Mouse (Mus musculus) lung, embryonic 14.5 days (tissue): ENCODE results near the gene Cdv3. TPM values are rescaled to one million over a fixed set of nuclear protein-coding genes. Genes with fewer than 3 reads are reported as not detected.
"Not testable (repeated sequence)": the region's sequence is repeated elsewhere in the genome, so short reads cannot be mapped to it uniquely, and the experiment has no call there.

ENCODE experiments used
- ATAC-seq: fragments of 200-750 bp; cut with Nextera tagmentation; 2 replicates; pipeline ENCODE4 v1.8.0; 2017; ENCODE audit warnings: mild to moderate bottlenecking, moderate TSS enrichment, moderate library complexity; ENCODE audit not compliant: insufficient read depth
- DNase-seq: peaks from one replicate; pipeline ENCODE4 v3.0.0-alpha.2; 2015
- H3K27ac ChIP-seq: fragments of 300-500 bp; sonication (generic); 2 replicates; pipeline ENCODE4 v1.5.1; 2014; ENCODE audit warnings: low read depth, mild to moderate bottlenecking, moderate library complexity
- H3K27me3 ChIP-seq: fragments of 300-500 bp; sonication (generic); 2 replicates; pipeline ENCODE4 v1.6.1; 2014; ENCODE audit warnings: low read length, control low read depth; ENCODE audit not compliant: insufficient read depth
- H3K36me3 ChIP-seq: fragments of 300-500 bp; sonication (generic); 2 replicates; pipeline ENCODE4 v1.6.1; 2014; ENCODE audit warnings: control low read depth; ENCODE audit not compliant: insufficient read depth
- H3K4me1 ChIP-seq: fragments of 300-500 bp; sonication (generic); 2 replicates; pipeline ENCODE4 v1.6.1; 2014; ENCODE audit warnings: antibody characterized with exemption, control low read depth; ENCODE audit not compliant: insufficient read depth
- H3K4me2 ChIP-seq: fragments of 300-500 bp; sonication (generic); 2 replicates; pipeline ENCODE4 v1.6.1; 2014; ENCODE audit warnings: mild to moderate bottlenecking
- H3K4me3 ChIP-seq: fragments of 300-500 bp; sonication (generic); 2 replicates; pipeline ENCODE4 v1.5.1; 2014; ENCODE audit warnings: low read depth, low read length
- H3K9ac ChIP-seq: fragments of 300-500 bp; sonication (generic); 2 replicates; pipeline ENCODE4 v1.6.1; 2014
- H3K9me3 ChIP-seq: fragments of 300-500 bp; sonication (generic); 2 replicates; pipeline ENCODE4 v1.6.1; 2016; ENCODE audit warnings: low read depth, low read length, control low read depth
- CTCF ChIP-seq: IDR thresholded peaks from 2 replicates; pipeline ENCODE4 v1.5.1; 2016; ENCODE audit warnings: antibody characterized with exemption, low read depth
- WGBS: fragments of 180-500 bp; shearing (Covaris S2); extraction: QIAGEN DNeasy Blood & Tissue Kit; methylation state at CpG from one replicate; pipeline ENCODE4 v1.1.7; 2014; 5-methylcytosine and 5-hydroxymethylcytosine counted together
- polyA plus RNA-seq: library from polyadenylated mRNA; unstranded; fragments of >200 nt; fragmentation: Nextera tagmentation; extraction: Ambion mirVana; gene quantifications from 2 replicates; pipeline ENCODE4 v1.2.1, GENCODE M21; 2014

The Cdv3 gene
- polyA plus RNA-seq, 1 experiment from 2014 or later, result 93.4 TPM

GRCm38 (mm10) chr9:103357893-103358292 lies 7.7 kb downstream of the Cdv3 start:
- ATAC-seq (no peak), DNase-seq (no peak)
- no peaks in the 10 kb centered on the region for H3K27me3 ChIP-seq
- H3K4me2 ChIP-seq, result no peak overlapping the region
- TF ChIP-seq CTCF, result peak; percentile 46
- no peak overlapping the region for H3K4me3 ChIP-seq
- H3K9me3 ChIP-seq, result no peaks in the 10 kb centered on the region
- H3K36me3 ChIP-seq, result peaks cover 60% of the 10 kb centered on the region
- no peak overlapping the region for H3K9ac ChIP-seq
- H3K27ac ChIP-seq, result no peak overlapping the region
- no peaks in the 10 kb centered on the region for H3K4me1 ChIP-seq

GRCm38 (mm10) chr9:103353500-103354260 lies 12.0 kb downstream of the Cdv3 start:
- H3K36me3 ChIP-seq, result peaks cover 69% of the 10 kb centered on the region
- not testable (repeated sequence) for H3K9me3 ChIP-seq, ATAC-seq, H3K4me1 ChIP-seq, H3K27ac ChIP-seq, H3K4me2 ChIP-seq, DNase-seq, H3K27me3 ChIP-seq, H3K9ac ChIP-seq, H3K4me3 ChIP-seq
- 73% methylated on average over 6 of the region's 7 CpGs for WGBS

GRCm38 (mm10) chr9:103348791-103349190 lies 16.8 kb downstream of the Cdv3 start:
- ATAC-seq, result no peak
- Histone ChIP-seq H3K9ac (no peak overlapping the region), H3K36me3 (peaks cover 87% of the 10 kb centered on the region), H3K4me2 (no peak overlapping the region), H3K4me3 (no peak overlapping the region), H3K27ac (no peak overlapping the region), H3K27me3 (no peaks in the 10 kb centered on the region), H3K9me3 (no peaks in the 10 kb centered on the region), H3K4me1 (no peaks in the 10 kb centered on the region)
- no peak for DNase-seq
- TF ChIP-seq CTCF, result no peak

- no peak for DNase-seq
- no peak for ATAC-seq
- no peak for TF ChIP-seq CTCF
- Histone ChIP-seq H3K9ac (no peak overlapping the region), H3K36me3 (peaks cover 94% of the 10 kb centered on the region), H3K9me3 (no peaks in the 10 kb centered on the region), H3K4me3 (no peak overlapping the region), H3K27ac (no peak overlapping the region), H3K27me3 (no peaks in the 10 kb centered on the region), H3K4me2 (no peak overlapping the region), H3K4me1 (no peaks in the 10 kb centered on the region)
- WGBS, result 62% methylated on average over 1 of the region's 1 CpGs
These were observed 17.6 kb downstream of the Cdv3 start for GRCm38 (mm10) chr9:103347996-103348490.

GRCm38 (mm10) chr9:103347045-103347444 lies 18.6 kb downstream of the Cdv3 start:
- H3K9ac ChIP-seq, result no peak overlapping the region
- H3K36me3 ChIP-seq, result peaks cover 96% of the 10 kb centered on the region
- no peak overlapping the region for H3K4me3 ChIP-seq
- no peak overlapping the region for H3K4me2 ChIP-seq
- H3K27me3 ChIP-seq, result no peaks in the 10 kb centered on the region
- H3K9me3 ChIP-seq, result no peaks in the 10 kb centered on the region
- DNase-seq (no peak), ATAC-seq (no peak)
- no peaks in the 10 kb centered on the region for H3K4me1 ChIP-seq
- no peak overlapping the region for H3K27ac ChIP-seq
- no peak for TF ChIP-seq CTCF
- 72% methylated on average over 4 of the region's 4 CpGs for whole genome bisulfite sequencing

GRCm38 (mm10) chr9:103336912-103337311 lies 28.7 kb downstream of the Cdv3 start:
- Histone ChIP-seq H3K27ac (no peak overlapping the region), H3K27me3 (no peaks in the 10 kb centered on the region), H3K9me3 (no peaks in the 10 kb centered on the region), H3K4me3 (no peak overlapping the region), H3K9ac (no peak overlapping the region), H3K4me1 (no peaks in the 10 kb centered on the region), H3K4me2 (no peak overlapping the region), H3K36me3 (peaks cover 93% of the 10 kb centered on the region)
- ATAC-seq (no peak), DNase-seq (no peak)
- TF ChIP-seq CTCF, result no peak

- Histone ChIP-seq H3K4me2 (no peak overlapping the region), H3K36me3 (peaks cover 94% of the 10 kb centered on the region), H3K27ac (no peak overlapping the region), H3K4me3 (no peak overlapping the region), H3K9me3 (no peaks in the 10 kb centered on the region), H3K4me1 (no peaks in the 10 kb centered on the region), H3K27me3 (no peaks in the 10 kb centered on the region), H3K9ac (no peak overlapping the region)
- no peak for ATAC-seq
- WGBS, result 88% methylated on average over 6 of the region's 6 CpGs
- DNase-seq, result no peak
- no peak for TF ChIP-seq CTCF
These were observed 33.0 kb downstream of the Cdv3 start for GRCm38 (mm10) chr9:103332663-103333062.
